Mouse (Mus musculus): ENCODE measurements at regions not wholly inside any gene's neighbourhood (a gene's known extent, or its start where the extent isn't known, plus 50 kb on each side); places are given as distances from the start of the nearest gene placed in this dataset.

DNA sequence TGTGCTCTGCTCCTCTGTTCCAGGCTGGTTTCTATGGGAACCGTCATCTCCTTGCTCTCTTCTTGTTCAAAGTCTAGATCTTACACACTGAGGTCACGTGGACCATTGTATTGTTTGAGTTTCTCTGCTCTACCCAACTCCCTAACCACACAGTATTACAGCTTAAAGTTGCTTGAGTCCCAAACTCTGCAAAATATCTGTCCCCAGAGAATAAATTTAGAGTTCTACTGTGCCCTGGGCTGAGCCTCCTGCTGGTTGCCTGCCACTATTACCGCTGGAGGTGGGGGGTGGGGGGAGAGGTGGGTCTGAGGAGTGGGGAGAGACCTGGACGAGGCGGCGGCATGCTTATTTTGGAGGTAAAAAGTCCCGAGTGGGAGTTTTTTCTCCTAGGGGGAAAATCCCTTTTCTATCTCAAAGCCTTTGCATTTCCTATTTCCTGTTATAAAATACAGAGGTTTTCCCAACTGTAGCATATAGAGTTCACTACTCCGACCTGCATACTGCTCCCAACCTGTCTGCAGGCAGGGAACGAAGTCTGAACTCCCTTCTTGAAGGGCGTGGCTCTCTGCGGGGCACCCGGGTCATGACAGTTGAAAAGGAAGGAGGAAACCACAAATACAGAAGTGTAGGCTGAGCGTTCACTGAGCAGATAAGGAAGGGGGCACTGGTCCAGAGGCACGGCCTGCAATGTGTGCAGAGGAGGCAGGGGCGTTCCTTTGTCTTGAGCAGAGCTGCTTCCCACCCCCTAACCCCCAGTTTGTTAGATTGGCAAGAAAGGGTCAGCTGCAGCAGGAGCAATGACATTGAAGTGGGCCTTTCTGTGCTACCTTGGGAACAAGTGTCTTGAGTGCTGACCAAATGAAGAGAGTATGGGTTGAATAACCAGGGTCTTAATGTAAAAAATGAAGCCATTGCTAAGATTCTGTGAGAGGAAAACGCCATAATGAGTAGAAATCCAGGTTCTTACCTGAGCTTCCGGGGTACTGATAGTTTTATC is 188.7 kb downstream of the Akap7 start:
- DNase-seq, result peak; percentile 95

DNA sequence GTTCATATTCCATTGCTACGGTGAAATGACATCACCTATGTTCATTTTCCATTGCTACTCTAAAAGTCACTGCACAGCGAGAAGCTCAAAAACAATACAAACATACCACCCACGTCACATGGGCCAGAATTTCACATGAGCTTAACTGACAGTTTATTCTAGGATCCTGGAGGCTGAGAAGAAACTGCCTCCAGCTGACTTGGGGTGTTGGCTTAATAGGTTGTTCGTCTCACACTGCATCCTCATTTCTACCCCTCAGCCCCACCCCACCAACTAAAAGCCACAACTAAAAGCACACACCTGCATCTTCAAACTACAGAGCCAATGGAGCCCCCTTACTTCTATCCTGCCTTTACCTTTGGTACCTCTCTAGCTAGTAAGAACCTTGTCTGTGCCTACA is 187.0 kb upstream of the Arg1 start:
- no peak for DNase-seq

DNA sequence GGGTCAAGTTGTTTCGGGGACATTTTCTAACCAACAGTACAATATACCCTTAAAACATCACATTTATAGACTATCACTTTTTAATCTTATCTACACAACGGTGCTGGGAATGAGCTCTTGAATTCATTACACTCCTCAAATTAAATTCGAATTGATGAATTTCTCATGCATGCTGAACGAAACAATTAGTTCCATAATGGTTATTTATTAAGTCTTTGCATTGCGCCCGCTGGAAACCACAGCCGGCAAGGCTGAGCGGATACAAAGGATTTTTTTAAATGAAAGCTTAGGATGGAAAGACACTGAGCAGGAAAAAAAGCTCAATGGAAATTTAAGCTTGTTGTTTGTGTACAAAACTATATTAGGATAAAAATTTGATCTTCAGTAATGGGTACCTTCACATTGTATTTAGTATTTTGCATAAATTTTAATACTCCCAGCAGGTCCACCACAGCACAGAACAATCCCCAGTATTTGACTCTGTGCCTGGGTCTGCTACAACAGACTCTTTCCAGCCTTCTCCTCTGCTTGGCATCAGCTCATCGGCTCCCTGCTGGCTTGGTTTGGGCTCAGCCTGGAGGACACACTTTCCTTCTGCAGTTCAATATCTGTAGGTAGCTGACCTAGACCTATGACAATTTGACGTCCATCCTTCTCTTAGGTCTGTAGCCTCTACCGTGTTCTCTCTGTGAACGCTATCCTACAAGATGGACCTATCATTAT is 185.3 kb upstream of the Arg1 start:
- no peak for DNase-seq

DNA sequence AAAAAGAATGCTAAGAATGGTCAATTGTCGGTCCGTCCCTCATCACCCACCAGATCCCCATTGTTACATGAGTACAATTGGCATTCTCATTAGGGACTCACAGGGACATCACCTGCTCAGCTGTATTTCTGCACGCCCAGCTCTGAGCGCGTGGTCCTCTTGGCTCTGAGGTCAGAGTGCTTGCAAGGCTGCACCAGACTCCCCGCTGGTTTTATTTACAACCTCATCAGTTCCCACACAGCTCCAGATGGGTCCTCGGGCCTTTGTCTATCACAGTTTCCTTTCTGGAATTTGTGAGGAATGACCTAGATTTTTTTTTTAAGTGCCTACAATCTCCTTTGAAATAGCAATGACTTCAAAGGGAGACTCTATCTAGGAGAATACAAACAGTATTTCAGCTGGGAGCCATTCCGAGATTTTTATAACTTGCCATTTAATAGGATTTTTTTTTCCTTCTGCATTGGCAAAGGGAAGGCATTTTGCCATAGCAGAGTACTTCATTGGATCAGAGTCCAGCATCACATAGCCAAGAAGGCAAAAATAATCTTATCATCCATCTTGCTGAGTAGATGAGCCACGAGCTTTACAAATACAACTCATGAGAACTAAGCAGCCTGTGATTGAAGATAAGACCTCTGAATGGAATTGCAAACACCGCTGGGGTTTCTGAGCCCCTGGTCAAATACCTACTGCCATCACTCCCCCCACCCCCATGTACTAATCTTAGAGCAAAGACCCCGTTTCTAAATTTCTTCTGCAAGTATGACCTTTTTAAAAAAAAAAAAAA is 184.5 kb upstream of the Arg1 start:
- DNase-seq, result peak; percentile 88

DNA sequence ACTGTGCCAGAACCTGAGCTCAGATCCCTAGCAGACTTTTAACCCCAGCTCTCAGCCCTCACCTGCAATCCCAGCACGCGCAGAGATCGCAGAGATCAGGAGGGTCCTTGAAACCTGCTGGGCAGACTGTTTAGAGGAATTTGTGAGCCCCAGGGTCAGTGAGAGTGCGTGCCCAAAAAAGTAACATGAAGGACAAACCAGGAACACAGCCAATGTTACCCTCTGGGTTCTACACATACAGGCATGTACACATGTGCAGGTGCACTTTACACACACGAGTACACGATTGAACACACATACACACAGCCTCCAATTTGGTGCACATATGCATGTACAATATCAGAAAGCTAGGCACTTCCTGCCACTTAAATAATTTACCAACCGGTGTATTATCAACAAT is 183.9 kb upstream of the Arg1 start:
- no peak for DNase-seq

DNA sequence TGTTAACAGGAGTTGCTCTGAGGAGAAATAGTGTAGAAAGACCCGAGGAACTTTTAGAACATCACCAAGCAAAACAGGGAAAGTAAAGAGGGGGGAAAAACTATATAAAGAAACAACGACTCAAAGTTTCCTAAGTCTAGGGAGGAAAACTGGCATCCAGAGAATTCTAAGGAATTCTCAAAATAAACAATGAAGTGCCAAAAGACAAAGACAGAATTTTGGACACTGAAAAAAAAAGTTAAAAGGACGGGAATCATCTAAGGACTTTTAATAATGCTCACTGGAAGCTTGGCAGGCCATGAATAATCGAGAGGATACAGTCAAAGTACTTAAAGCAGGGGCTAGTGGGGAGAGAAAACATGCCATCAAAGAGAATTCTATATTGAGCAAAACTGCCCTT is 170.8 kb upstream of the Arg1 start:
- DNase-seq, result no peak

DNA sequence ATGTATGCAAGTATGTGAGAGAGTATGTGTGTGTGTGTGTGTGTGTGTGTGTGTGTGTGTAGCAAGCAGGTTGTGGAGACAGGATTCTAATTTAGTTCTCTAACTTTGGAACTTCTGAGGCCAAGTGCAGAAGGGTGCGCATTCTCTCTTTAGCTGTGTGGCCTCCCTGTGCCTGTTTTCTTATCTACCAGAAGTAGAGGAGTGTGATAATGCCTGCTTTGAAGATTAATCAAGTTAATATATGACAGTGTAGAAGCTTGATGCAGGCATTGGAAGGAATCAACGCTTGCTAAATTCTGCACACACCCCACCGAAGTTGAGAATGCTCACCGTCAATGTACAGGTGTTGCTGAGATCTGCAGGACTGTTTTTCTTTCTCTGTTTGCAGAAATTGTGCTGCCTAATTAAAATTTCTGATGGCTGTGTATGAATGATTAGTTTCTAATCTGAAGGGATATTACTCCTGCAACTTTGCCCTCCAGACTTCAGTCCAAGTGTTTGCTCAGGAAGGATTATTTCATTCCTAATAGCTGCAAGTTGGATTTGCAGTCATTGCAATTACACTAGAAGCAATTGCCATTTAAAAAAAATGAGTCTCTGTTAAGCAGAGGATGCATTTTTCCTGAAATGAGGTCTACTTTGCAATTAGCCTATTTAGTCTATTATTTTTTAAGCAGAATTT is 162.6 kb upstream of the Arg1 start:
- DNase-seq, result no peak

DNA sequence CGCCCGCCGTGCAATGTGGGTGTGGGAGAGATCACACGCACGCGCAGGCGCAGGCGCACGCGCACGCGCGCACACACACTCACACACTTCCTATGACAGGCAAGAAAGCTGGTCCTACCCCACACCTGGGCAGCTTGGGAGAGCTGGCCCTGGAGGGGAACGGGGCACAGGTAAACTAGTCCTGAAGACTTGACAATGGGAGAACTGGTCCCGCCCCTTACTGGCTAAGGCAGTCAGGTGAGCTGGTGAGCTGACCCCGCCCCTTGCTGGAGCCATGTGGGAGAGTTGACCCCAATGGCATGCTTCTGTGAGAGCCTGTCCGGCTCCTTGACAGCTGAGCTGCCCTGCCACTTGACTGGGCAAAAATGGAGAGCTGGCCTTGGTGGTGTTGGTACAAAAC is 159.5 kb upstream of the Arg1 start:
- no peak for DNase-seq

DNA sequence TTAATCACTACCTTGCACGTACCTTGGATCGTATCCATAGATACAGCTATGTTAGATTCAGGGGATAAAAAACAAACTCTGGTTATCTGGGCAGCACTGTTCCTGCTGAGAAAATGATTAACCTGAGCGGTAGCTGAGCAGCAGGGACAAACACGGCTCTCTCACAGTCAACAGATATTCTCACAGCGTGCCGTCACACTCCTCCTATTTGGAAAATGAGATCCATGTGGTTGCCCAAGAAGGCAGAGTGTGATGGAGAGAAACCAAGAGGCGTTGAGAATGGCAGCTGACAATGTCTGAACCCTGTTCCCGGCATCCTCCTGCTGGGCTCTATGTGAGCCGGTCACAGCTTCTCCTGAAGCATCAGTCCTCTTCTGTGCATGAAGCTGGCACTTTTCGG is 155.6 kb upstream of the Arg1 start:
- no peak for DNase-seq

DNA sequence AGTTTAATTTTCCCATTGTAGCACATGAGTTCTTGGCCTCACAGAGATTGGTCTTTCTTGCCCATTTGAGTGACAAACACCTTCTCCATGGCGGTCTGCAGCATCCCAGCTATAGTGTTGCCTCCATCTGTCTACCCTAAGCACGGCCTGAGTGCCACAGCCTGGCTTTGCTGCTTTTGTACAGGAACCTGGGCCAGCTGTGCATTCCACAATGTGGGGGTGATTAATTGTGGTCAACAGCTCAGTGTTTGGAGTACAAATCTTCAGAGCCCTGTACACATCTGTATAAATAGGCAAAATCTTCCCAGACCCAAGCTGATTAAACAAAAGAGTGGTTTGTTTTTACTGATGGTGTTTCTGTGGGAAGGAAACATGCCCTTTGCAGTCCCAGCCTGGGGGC is 145.3 kb upstream of the Arg1 start:
- peak; percentile 76 for DNase-seq

DNA sequence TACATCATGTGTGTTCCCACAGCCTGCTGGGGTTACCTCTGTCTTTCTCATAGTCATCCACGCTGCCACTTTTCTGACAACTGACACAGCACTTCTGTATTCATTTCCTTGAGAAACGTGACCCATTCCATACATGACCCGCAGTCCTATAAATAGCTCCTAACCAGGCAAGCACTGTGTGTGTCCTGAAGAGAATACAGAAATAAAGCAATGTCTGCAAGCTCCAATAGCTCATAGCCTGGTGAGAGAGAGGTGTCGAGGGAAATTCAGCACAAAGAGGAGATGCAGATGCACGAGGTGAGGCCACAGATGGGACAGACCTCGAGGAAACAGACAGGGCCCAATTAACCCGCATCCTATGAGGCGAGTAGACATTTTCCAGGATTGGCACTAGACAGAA is 141.0 kb upstream of the Arg1 start:
- DNase-seq, result peak; percentile 57

DNA sequence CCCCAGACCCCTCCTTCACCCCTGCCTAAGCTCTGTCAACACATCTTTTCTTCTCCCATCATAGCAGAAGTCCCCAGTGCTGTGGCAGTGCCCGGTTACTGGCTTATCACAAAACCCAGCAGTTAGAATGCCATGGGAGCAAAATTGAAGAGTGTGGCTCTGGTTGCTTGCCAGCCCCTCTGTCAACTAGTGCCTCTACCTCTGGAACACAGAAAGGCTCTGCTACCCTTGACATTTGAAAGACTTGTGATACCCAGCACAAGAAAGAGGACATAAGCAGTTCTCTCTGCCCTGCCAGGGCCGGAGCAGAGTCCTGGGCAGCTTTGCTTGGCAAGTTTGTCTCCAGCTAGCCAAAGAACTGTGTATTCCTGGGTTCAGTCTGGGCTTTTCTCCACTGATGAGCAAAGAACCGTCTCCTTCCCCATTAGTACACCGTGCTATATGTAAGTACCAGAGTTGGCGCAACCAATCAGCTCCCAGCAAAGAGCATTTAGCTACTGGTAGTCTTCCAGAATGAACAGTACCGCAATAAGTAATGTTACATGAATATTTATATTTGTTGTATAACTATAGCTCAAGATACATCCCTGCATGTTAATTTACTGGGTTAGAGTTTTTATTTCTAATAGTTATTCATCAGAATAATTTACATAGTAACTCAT is 137.5 kb upstream of the Arg1 start:
- DNase-seq, result no peak

DNA sequence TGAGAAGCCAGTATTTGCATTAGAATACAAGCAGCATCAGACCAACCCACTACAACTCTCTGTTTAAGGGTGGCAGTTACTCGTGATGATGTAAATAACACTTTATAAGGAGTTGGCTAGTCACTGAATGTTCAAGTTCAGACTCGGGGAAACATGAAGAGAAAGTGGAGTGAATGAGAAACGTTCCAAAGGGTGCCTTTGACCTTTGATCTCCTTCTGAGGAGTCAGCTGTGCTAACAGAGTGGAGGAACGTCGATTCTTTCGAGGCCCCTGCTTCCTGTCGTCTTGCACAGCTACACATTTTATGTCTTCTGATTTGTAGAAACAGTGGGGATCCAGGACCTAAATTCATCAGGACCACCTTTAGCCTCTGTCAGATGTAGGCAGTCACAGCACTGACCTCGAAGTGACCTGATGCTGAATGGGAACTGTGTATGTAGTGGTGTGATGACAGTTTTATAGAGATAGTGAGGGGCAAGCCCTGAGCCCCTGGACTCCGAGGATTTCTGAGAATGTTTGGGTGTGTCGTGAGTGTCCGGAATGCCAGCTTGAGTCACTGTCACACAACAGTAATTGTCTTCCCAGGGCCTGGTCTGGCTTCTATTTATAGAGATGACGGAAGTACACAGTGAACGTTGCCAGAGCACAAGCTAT is 134.2 kb upstream of the Arg1 start:
- DNase-seq, result no peak

DNA sequence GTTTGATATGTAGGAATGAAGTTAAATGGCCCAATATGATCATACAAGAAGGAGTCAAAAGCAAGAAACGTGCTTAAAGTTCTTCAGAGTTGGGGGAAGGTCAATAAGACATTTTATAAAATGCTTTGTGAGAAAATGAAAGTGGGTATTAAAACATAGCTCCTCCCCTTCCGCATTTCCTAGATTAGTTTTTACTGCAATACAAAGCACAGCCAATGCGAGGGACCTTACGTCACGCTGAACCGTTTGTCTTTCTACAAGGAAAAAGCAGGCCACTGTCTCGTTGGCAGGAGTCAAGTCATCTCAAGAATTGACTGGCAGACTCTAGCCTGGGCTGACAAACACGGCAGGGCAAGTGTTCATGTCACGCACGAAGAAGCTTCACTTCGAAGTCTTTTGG is 131.4 kb upstream of the Arg1 start:
- DNase-seq, result no peak

DNA sequence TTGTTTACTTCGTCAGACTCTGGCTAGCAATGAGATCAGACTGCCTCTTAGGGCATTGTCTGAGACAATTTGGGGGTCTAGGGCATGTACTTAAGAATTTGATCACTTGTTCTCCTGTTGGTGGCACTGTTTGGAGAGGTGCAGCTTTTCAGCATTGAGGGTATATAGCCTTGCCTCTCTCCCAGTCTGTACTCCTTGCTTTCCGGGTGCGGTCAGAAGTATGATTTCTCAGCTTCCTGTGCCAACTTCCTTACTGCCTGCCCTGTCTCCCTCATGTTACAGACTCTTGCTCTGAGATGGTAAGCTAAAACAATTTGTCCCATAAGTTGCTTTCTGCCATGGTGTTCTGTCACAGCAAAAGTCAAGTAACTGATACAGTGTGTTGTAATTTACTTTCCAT is 124.7 kb upstream of the Arg1 start:
- DNase-seq, result no peak

DNA sequence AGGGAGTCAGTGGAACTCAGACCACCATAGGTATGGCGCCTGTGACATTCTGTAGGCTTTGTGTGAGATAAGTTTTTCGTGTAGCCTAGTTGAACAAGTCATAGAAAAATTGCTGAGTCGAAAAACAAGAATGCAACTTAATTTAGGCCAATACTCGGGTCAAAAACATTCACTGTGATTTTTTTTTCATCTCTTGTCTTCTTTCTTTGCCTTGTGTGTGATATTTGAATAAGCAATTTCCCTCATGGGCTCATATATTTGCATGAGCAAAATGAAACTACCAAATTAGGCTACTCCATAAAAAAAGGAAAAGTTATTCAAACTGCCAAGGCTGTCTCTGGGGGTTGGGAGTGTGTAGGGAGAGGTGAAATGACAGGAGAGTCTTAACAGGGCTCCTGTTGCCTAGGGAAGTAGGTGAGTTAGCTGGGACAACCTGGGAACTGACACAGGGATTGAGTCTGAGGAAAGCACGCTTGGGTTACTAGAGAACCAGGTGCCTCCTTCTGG is 124.1 kb upstream of the Arg1 start:
- DNase-seq, result no peak

DNA sequence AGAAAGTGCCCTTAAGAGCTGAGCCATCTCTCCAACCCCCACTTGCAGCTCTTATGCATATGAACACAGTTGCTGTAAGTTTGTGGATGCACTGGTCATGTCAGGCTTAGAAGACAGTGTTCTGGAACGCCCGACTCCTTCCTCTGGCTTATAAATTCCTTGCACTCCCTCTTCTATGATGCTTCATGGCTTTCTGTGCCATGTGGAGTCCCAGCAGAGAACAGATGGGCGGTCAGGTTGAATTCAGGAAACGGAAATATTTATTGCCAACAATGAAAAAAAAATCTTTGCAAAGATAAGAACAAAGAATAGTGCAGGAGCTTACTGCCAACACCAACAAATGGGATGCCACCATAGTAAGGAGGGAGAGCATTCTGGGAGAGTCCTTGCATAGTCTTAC is 113.9 kb upstream of the Arg1 start:
- DNase-seq, result no peak

DNA sequence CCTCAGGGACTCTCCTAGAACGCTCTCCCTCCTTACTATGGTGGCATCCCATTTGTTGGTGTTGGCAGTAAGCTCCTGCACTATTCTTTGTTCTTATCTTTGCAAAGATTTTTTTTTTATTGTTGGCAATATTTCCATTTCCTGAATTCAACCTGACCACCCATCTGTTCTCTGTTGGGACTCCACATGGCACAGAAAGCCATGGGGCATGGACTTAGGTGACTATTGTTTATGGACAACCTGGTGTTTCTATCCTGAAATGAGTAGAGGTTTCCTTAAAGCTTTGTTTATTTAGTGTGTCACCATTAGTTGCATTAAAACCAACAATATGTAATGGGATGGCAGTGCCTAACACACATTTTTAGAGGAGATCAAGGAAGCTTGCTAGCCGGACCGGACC is 112.6 kb upstream of the Arg1 start:
- DNase-seq, result no peak

DNA sequence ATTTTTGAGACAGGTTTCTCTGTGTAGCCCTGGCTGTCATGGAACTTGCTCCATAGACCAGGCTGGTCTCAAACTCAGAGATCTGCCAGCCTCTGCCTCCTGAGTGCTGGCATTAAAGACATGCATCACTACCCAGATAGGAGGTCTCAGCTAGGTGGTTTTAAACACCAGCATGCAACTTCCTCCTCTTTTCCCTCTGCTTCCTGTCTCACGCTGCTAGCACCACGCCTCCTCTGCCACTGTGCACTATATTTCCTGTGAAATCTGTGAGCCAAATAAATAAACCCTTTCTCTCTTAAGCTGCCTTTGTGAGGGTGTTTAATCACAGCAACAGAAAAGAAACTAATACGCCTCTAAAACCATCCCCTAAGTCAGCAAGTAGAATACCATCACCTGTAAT is 109.6 kb upstream of the Arg1 start:
- no peak for DNase-seq

DNA sequence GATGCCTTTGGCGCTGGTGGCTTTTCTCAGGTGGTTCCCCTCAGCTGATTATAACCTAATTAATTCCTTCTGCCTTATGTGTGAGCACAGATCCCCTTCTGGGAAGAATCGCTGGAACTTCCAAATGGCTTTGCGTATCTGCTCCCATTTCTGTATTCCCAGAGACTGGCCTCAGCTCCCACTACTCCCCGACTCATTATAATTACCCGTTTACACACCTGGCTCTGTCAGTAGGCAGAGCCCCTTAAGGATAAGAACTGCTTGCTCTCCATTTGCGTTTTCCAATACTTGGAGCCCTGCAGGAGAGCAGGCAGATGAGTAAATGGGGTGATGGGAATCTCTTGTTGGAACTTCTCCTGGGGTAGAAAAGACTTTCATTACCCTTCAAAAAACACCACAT is 108.1 kb upstream of the Arg1 start:
- DNase-seq, result no peak

DNA sequence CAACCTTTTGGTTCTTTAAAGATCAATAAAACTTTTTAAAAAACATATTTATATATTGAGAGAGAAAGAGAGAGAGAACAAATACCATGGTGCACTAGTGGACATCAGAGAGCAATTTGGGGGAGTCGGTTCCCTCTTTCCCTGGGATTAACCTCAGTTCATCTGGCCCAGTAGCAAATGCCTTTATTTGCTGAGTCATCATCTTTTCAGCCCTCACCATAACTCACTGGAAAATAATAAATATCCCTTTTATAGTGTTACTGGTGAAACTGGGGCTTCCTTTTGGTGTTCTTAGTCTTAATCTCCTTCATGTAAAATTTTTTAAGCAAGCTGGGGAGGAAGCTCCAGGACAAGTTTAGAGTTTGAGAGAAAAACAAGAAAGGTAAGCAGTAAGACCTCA is 105.3 kb upstream of the Arg1 start:
- DNase-seq, result peak; percentile 44
